Mouse (Mus musculus): Measurements from ENCODE around the gene E2f6.

Gene E2f6

GRCm38 (mm10) chr12:16798894-16799293, 11.9 kb upstream of the E2f6 start:
- in situ Hi-C loops (cut with MboI; ENCODE audit: unreplicated experiment in 2 of 2): no loop called here

- in situ Hi-C loops (cut with MboI; ENCODE audit: unreplicated experiment in 2 of 2): loop anchor here (5.0 to 10.0 kb wide), 6 partner anchors 83 to 1015 kb away; no protein-coding TSS in a partner anchor
Measured at GRCm38 (mm10) chr12:16799928-16800258, 10.9 kb upstream of the E2f6 start.

- in situ Hi-C loops (cut with MboI; ENCODE audit: unreplicated experiment in 2 of 2): loop anchor here (5.0 to 10.0 kb wide), 6 partner anchors 83 to 1014 kb away; no protein-coding TSS in a partner anchor
Measured at GRCm38 (mm10) chr12:16800259-16800958, 10.4 kb upstream of the E2f6 start, which contains the start of gene Greb1. Gene Greb1, minus strand, starts transcription at chr12:16800886.

GRCm38 (mm10) chr12:16800959-16801315, 9.8 kb upstream of the E2f6 start:
- in situ Hi-C loops (cut with MboI; ENCODE audit: unreplicated experiment in 2 of 2): loop anchor here (5.0 to 10.0 kb wide), 6 partner anchors 84 to 1014 kb away; no protein-coding TSS in a partner anchor

- in situ Hi-C loops (cut with MboI; ENCODE audit: unreplicated experiment in 2 of 2): loop anchor here (5.0 to 10.0 kb wide), 6 partner anchors 86 to 1011 kb away; no protein-coding TSS in a partner anchor
Measured at GRCm38 (mm10) chr12:16803237-16803955, 7.4 kb upstream of the E2f6 start.

GRCm38 (mm10) chr12:16803956-16804430, 6.8 kb upstream of the E2f6 start:
- in situ Hi-C loops (cut with MboI; ENCODE audit: unreplicated experiment in 2 of 2): loop anchor here (5.0 to 10.0 kb wide), 6 partner anchors 87 to 1011 kb away; no protein-coding TSS in a partner anchor

GRCm38 (mm10) chr12:16805511-16805910, 5.3 kb upstream of the E2f6 start:
- in situ Hi-C loops (cut with MboI; ENCODE audit: unreplicated experiment in 2 of 2): loop anchor here (5.0 to 10.0 kb wide), 7 partner anchors 83 to 1009 kb away; partner anchors contain the start of gene Nol10 (in 1 of the 2)

- in situ Hi-C loops (cut with MboI; ENCODE audit: unreplicated experiment in 2 of 2): loop anchor here (5.0 to 10.0 kb wide), 7 partner anchors 86 to 1007 kb away; partner anchors contain the start of gene Nol10 (in 1 of the 2)
Measured at GRCm38 (mm10) chr12:16808045-16808444, 2.7 kb upstream of the E2f6 start.

- in situ Hi-C loops (cut with MboI; ENCODE audit: unreplicated experiment in 2 of 2): loop anchor here (5.0 to 10.0 kb wide), 4 partner anchors 56 to 451 kb away; partner anchors contain the start of gene 2410004P03Rik (in 2 of the 2)
Measured at GRCm38 (mm10) chr12:16811477-16811876, 714 bp downstream of the E2f6 start.

- in situ Hi-C loops (cut with MboI; ENCODE audit: unreplicated experiment in 2 of 2): loop anchor here in 1 of 2 experiments (10.0 kb wide), 1 partner anchor 438 kb away; no protein-coding TSS in a partner anchor
Measured at GRCm38 (mm10) chr12:16817147-16817546, 6.4 kb downstream of the E2f6 start.

GRCm38 (mm10) chr12:16818513-16818912, 7.8 kb downstream of the E2f6 start:
- in situ Hi-C loops (cut with MboI; ENCODE audit: unreplicated experiment in 2 of 2): loop anchor here in 1 of 2 experiments (10.0 kb wide), 1 partner anchor 436 kb away; no protein-coding TSS in a partner anchor

- in situ Hi-C loops (cut with MboI; ENCODE audit: unreplicated experiment in 2 of 2): no loop called here
Measured at GRCm38 (mm10) chr12:16820761-16821160, 10.0 kb downstream of the E2f6 start.

GRCm38 (mm10) chr12:16822181-16822734, 11.5 kb downstream of the E2f6 start:
- in situ Hi-C loops (cut with MboI; ENCODE audit: unreplicated experiment in 2 of 2): no loop called here

GRCm38 (mm10) chr12:16823701-16824100, 12.9 kb downstream of the E2f6 start:
- in situ Hi-C loops (cut with MboI; ENCODE audit: unreplicated experiment in 2 of 2): no loop called here

- in situ Hi-C loops (cut with MboI; ENCODE audit: unreplicated experiment in 2 of 2): loop anchor here in 1 of 2 experiments (25.0 kb wide), 1 partner anchor 109 kb away; no protein-coding TSS in a partner anchor
Measured at GRCm38 (mm10) chr12:16828505-16828904, 17.7 kb downstream of the E2f6 start.

GRCm38 (mm10) chr12:16829785-16830184, 19.0 kb downstream of the E2f6 start:
- in situ Hi-C loops (cut with MboI; ENCODE audit: unreplicated experiment in 2 of 2): loop anchor here in 1 of 2 experiments (25.0 kb wide), 1 partner anchor 108 kb away; no protein-coding TSS in a partner anchor

- in situ Hi-C loops (cut with MboI; ENCODE audit: unreplicated experiment in 2 of 2): loop anchor here in 1 of 2 experiments (25.0 kb wide), 1 partner anchor 106 kb away; no protein-coding TSS in a partner anchor
Measured at GRCm38 (mm10) chr12:16831071-16831470, 20.3 kb downstream of the E2f6 start.

GRCm38 (mm10) chr12:16834701-16835100, 23.9 kb downstream of the E2f6 start:
- in situ Hi-C loops (cut with MboI; ENCODE audit: unreplicated experiment in 2 of 2): loop anchor here in 1 of 2 experiments (25.0 kb wide), 1 partner anchor 103 kb away; no protein-coding TSS in a partner anchor

- in situ Hi-C loops (cut with MboI; ENCODE audit: unreplicated experiment in 2 of 2): loop anchor here in 1 of 2 experiments (25.0 kb wide), 1 partner anchor 101 kb away; no protein-coding TSS in a partner anchor
Measured at GRCm38 (mm10) chr12:16836188-16836587, 25.4 kb downstream of the E2f6 start.

GRCm38 (mm10) chr12:16837766-16838165, 27.0 kb downstream of the E2f6 start:
- in situ Hi-C loops (cut with MboI; ENCODE audit: unreplicated experiment in 2 of 2): loop anchor here in 1 of 2 experiments (25.0 kb wide), 1 partner anchor 100 kb away; no protein-coding TSS in a partner anchor
